Mouse (Mus musculus): ENCODE measurements at regions not wholly inside any gene's neighbourhood (a gene's known extent, or its start where the extent isn't known, plus 50 kb on each side); places are given as distances from the start of the nearest gene placed in this dataset.

DNA sequence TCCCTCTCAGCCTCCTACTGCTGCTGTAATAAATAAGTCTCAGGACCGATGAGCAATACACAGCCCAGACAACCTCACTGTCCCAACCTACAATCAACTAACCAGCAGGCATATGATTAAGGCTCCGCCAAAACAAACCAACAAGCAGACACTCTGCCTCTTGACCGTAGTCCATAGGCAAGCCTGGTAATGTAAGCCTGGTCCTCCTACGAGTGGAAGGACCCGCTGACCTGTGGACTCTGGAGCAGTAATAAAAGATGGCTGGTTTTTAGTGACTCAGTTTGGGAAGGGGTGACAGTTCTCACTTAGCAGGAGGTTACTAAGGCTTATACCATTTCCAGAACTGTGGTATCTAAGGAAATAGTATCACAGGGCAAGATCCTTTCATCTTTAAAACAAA, 53.4 kb downstream of the Gm47996 start:
- no peak for DNase-seq

- DNase-seq, result no peak
These were observed 53.9 kb downstream of the Gm47996 start for GRCm38 (mm10) chr1:151263830-151264229.

- DNase-seq, result peak; percentile 52 to 84
These were observed 54.9 kb downstream of the Gm47996 start for GRCm38 (mm10) chr1:151264789-151265188.

DNA sequence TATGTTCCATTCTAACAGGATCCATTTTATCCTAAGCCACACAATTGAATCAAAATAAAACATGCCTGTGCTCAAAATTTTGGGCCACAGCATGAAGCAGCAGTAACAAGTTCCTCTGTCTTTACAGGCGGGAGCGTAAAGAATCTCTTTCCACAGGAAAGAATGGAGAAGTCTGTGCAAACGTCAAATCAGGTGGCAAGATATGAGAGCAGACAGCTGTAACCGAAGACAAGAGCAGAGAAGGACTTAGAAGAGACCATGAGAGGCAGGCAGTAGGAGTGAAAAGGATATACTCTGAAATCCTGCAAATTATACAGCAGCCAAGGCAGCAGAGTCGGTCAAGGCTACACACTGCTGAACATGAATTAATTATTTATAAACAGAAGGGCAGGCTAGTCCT, 55.7 kb downstream of the Gm47996 start:
- no peak for DNase-seq

DNA sequence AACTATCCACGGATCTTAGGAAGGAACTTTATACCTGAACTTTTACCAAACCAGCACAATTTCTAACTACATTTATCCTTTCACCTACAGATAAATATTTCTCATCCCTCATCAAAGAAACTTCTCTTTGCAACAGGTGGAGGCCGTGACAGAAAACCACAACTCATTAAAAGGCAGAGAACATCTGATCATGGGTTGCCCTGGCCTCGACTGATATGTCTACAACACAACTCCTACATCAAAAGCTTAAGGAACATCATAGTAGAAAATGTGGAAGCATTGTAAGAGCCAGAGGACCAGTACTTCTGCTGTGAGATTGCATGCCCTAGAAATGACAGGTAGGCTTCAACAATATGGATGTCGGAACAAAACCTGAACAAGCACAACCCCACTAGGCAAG, 56.8 kb downstream of the Gm47996 start:
- DNase-seq, result no peak

DNA sequence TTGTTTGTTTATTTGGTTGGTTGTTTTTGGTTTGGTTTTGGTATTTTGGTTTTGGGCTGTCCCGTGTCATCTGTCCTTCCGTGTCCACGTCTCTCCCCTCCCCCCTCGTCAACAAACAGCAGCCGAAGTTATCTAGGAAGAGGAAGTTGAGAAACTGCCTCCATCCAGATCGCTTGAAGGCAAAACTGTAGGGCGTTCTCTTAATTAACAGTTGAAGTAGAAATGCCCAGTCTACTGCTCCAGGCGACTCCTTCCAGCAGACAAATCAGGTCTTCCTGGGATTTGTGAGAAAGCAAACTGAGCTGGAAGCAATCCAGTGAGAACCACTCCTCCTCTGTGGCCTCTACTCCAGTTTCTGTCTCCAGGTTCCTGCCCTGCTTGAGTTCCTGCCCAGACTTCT, 60.8 kb downstream of the Gm47996 start:
- DNase-seq, result peak; percentile 28 to 36

- no peak for DNase-seq
These were observed 64.4 kb downstream of the Gm47996 start for GRCm38 (mm10) chr1:151274306-151274705.

GRCm38 (mm10) chr1:151275581-151275980, 65.7 kb downstream of the Gm47996 start:
- DNase-seq, result no peak

- no peak for DNase-seq
These were observed 64.3 kb upstream of the Ivns1abp start for GRCm38 (mm10) chr1:151279955-151280354.

DNA sequence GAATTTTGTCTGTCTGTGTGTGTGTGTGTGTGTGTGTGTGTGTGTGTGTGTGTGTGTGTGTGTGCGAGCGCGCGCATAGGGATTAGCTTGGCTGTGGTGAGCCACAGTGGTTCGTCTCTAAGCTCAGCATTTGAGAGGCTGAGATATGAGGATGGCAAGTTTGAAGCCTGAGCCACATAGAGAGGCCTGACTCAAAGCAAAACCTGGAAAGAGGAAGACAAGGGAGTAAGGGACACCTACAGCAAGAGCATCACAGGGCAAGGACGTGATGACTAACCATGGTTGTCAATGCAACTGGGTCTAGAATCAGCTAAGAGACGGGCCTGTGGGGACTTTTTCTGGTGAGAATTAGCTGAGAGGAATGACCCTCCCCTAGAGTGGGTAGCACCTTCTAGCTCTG, 59.2 kb upstream of the Ivns1abp start:
- DNase-seq, result no peak

- peak; percentile 62 to 73 for DNase-seq
These were observed 56.8 kb upstream of the Ivns1abp start for GRCm38 (mm10) chr1:151287451-151287850.

GRCm38 (mm10) chr1:151289061-151289460, 55.2 kb upstream of the Ivns1abp start:
- no peak for DNase-seq

- DNase-seq, result no peak
These were observed 54.6 kb upstream of the Ivns1abp start for GRCm38 (mm10) chr1:151289493-151290258.

DNA sequence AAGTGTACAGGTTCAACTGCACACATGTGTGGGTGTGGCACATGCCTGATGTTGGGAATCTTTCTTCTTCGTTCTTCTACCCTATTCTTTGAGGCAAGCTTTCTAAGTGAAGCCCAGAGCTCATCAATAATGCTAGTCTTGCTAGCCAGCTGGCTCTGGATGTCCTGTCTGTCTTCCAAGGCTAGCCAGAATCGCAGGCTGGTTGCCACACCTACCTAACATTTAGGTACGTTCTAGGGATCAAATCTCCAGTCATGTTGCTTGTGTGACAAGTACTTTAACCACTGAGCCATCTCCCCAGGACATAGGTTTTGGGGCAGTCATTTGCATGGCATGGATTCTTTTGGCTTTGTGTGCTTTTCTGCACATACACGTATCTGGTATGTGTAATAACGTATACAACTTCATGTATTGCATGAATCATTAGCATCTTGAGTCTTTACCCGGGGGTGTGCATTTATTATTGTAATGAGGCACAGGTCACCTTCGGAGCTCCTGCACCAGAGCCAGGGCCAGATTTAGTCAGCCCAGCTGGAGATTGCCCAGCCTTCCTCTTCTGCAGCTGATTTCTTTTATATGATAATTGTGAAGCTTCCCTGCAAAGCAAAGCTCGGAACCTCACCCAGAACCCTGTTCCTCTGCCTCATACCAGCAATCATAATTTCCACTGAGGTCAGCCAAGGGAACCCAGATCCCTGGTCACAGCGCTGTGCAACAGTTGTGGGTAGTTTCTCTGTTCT, 50.8 kb upstream of the Ivns1abp start:
- DNase-seq, result no peak

Data from kidney, postnatal 36 days (tissue).